Mouse (Mus musculus): ENCODE results near the gene Cenpm. TPM values are rescaled to one million over a fixed set of nuclear protein-coding genes. Genes with fewer than 3 reads are reported as not detected.

The Cenpm gene
- total and polyA plus RNA-seq, 2 experiments from 2014 or later: 10.2 to 17.9 TPM

DNA sequence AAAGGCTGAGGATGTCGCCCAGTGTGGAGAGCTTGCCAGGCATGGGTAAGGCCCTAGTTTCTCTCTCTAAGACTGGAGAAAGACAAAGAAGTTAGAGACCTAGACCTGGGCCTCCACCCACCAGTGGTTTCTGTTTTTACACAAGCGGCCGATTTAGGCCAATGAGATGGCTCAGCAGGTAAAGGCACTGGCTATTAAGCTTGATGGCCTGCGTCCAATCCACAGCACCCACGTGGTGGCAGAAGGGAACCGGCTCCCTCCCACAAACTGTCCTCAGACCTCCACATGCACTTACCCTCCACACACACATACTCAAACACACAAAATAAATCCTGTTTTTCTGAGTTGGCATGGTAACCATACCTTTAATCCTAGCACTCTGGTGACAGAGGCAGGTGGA is 42.5 kb downstream of the Cenpm start:
- H3K9me3 ChIP-seq (ENCODE audit: low read length): no peaks in the 10 kb centered on the region
- WGBS: 89% methylated on average over 6 of the region's 6 CpGs
- no peak overlapping the region for H3K4me3 ChIP-seq (ENCODE audit: low read depth, low read length)
- H3K27me3 ChIP-seq (ENCODE audit: insufficient read depth, low read length): peaks cover 11% of the 10 kb centered on the region; the same call in 1 of the 2 replicates
- no peak overlapping the region for H3K4me2 ChIP-seq (ENCODE audit: low read depth, low read length, poor library complexity, severe bottlenecking)
- H3K4me1 ChIP-seq (ENCODE audit: insufficient read depth, low read length): peaks cover 5% of the 10 kb centered on the region; the same call in 1 of the 2 replicates
- no peak for DNase-seq (ENCODE audit: low spot score)
- H3K27ac ChIP-seq (ENCODE audit: low read depth, low read length): no peak overlapping the region
- TF ChIP-seq CTCF (IDR thresholded peaks at IDR 0.05): no peak
- H3K36me3 ChIP-seq (ENCODE audit: insufficient read depth, low read length): peaks cover 75% of the 10 kb centered on the region
- no peak overlapping the region for H3K9ac ChIP-seq (replicated peaks; ENCODE audit: low read length, poor library complexity, severe bottlenecking)
- no peak for ATAC-seq (ENCODE audit: low FRiP score)

DNA sequence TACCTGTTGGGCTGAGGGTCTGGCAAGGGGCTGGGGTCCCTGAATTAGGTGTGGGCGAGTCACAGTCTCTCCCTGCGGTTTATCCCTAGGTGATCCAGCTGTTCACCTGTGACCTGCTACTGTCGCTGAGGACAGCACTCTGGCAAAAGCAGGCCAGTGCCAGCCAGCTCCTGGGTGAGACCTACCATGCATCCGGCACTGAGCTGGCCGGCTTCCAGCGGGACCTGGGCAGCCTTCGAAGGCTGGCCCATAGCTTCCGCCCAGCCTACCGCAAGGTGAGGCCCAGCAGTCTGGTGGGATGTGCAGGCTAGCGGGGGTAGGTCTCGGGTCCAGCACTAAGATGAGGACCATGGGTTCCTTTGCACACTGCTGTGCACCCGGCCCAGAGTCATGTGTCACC is 45.0 kb downstream of the Cenpm start:
- H3K27ac ChIP-seq (ENCODE audit: low read depth, low read length): no peak overlapping the region
- H3K4me3 ChIP-seq (ENCODE audit: low read depth, low read length): no peak overlapping the region
- no peak for DNase-seq (ENCODE audit: low spot score)
- no peaks in the 10 kb centered on the region for H3K27me3 ChIP-seq (ENCODE audit: insufficient read depth, low read length)
- H3K9ac ChIP-seq (replicated peaks; ENCODE audit: low read length, poor library complexity, severe bottlenecking): no peak overlapping the region
- 93% methylated on average over 12 of the region's 12 CpGs for WGBS
- H3K9me3 ChIP-seq (ENCODE audit: low read length): no peaks in the 10 kb centered on the region
- no peak overlapping the region for H3K4me2 ChIP-seq (ENCODE audit: low read depth, low read length, poor library complexity, severe bottlenecking)
- H3K4me1 ChIP-seq (ENCODE audit: insufficient read depth, low read length): no peaks in the 10 kb centered on the region
- peaks cover 92% of the 10 kb centered on the region for H3K36me3 ChIP-seq (ENCODE audit: insufficient read depth, low read length)
- no peak for TF ChIP-seq CTCF (IDR thresholded peaks at IDR 0.05)
- no peak; the same call in 1 of the 2 replicates for ATAC-seq (ENCODE audit: low FRiP score)

- Histone ChIP-seq H3K4me3 (ENCODE audit: low read depth, low read length) (no peak overlapping the region), H3K27me3 (ENCODE audit: insufficient read depth, low read length) (no peaks in the 10 kb centered on the region), H3K9ac (replicated peaks; ENCODE audit: low read length, poor library complexity, severe bottlenecking) (no peak overlapping the region), H3K36me3 (ENCODE audit: insufficient read depth, low read length) (peaks cover 92% of the 10 kb centered on the region), H3K4me2 (ENCODE audit: low read depth, low read length, poor library complexity, severe bottlenecking) (no peak overlapping the region), H3K4me1 (ENCODE audit: insufficient read depth, low read length) (no peaks in the 10 kb centered on the region), H3K27ac (ENCODE audit: low read depth, low read length) (no peak overlapping the region), H3K9me3 (ENCODE audit: low read length) (no peaks in the 10 kb centered on the region)
- DNase-seq (ENCODE audit: low spot score) (no peak), ATAC-seq (ENCODE audit: low FRiP score) (no peak)
- TF ChIP-seq CTCF (IDR thresholded peaks at IDR 0.05): no peak
- WGBS: 89% methylated on average over 7 of the region's 7 CpGs
These were observed 46.2 kb downstream of the Cenpm start for GRCm38 (mm10) chr15:82198342-82198741.

- WGBS: 95% methylated on average over 11 of the region's 11 CpGs
- no peaks in the 10 kb centered on the region for H3K4me1 ChIP-seq (ENCODE audit: insufficient read depth, low read length)
- peaks cover 92% of the 10 kb centered on the region for H3K36me3 ChIP-seq (ENCODE audit: insufficient read depth, low read length)
These were observed 46.6 kb downstream of the Cenpm start for GRCm38 (mm10) chr15:82197937-82198336.

GRCm38 (mm10) chr15:82197246-82197750 is 47.2 kb downstream of the Cenpm start:
- no peak for ATAC-seq (ENCODE audit: low FRiP score)
- Histone ChIP-seq H3K4me2 (ENCODE audit: low read depth, low read length, poor library complexity, severe bottlenecking) (no peak overlapping the region), H3K36me3 (ENCODE audit: insufficient read depth, low read length) (peaks cover 95% of the 10 kb centered on the region), H3K27ac (ENCODE audit: low read depth, low read length) (no peak overlapping the region), H3K9me3 (ENCODE audit: low read length) (no peaks in the 10 kb centered on the region), H3K9ac (replicated peaks; ENCODE audit: low read length, poor library complexity, severe bottlenecking) (no peak overlapping the region), H3K27me3 (ENCODE audit: insufficient read depth, low read length) (no peaks in the 10 kb centered on the region), H3K4me3 (ENCODE audit: low read depth, low read length) (no peak overlapping the region), H3K4me1 (ENCODE audit: insufficient read depth, low read length) (no peaks in the 10 kb centered on the region)
- DNase-seq (ENCODE audit: low spot score): no peak
- TF ChIP-seq CTCF (IDR thresholded peaks at IDR 0.05): no peak
- 95% methylated on average over 10 of the region's 10 CpGs for WGBS

More at GRCm38 (mm10) chr15:82197937-82198336, 46.6 kb downstream of the Cenpm start:
- no peak for TF ChIP-seq CTCF (IDR thresholded peaks at IDR 0.05)
- Histone ChIP-seq H3K9ac (replicated peaks; ENCODE audit: low read length, poor library complexity, severe bottlenecking) (no peak overlapping the region), H3K27me3 (ENCODE audit: insufficient read depth, low read length) (no peaks in the 10 kb centered on the region), H3K9me3 (ENCODE audit: low read length) (no peaks in the 10 kb centered on the region), H3K4me2 (ENCODE audit: low read depth, low read length, poor library complexity, severe bottlenecking) (no peak overlapping the region), H3K27ac (ENCODE audit: low read depth, low read length) (no peak overlapping the region), H3K4me3 (ENCODE audit: low read depth, low read length) (no peak overlapping the region)
- no peak for ATAC-seq (ENCODE audit: low FRiP score)
- DNase-seq (ENCODE audit: low spot score): no peak

GRCm38 (mm10) chr15:82196300-82196699 is 48.2 kb downstream of the Cenpm start:
- DNase-seq (ENCODE audit: low spot score): no peak
- Histone ChIP-seq H3K27me3 (ENCODE audit: insufficient read depth, low read length) (no peaks in the 10 kb centered on the region), H3K4me2 (ENCODE audit: low read depth, low read length, poor library complexity, severe bottlenecking) (no peak overlapping the region), H3K4me3 (ENCODE audit: low read depth, low read length) (no peak overlapping the region), H3K9ac (replicated peaks; ENCODE audit: low read length, poor library complexity, severe bottlenecking) (no peak overlapping the region), H3K27ac (ENCODE audit: low read depth, low read length) (no peak overlapping the region), H3K36me3 (ENCODE audit: insufficient read depth, low read length) (peaks cover 95% of the 10 kb centered on the region), H3K4me1 (ENCODE audit: insufficient read depth, low read length) (no peaks in the 10 kb centered on the region), H3K9me3 (ENCODE audit: low read length) (no peaks in the 10 kb centered on the region)
- WGBS: 89% methylated on average over 12 of the region's 12 CpGs
- no peak for ATAC-seq (ENCODE audit: low FRiP score)
- no peak for TF ChIP-seq CTCF (IDR thresholded peaks at IDR 0.05)
